Mouse (Mus musculus) G1E (cell line): Measurements from ENCODE around the gene Col4a2.

Experiments used
- CTCF ChIP-seq: IDR thresholded peaks from 2 replicates; pipeline ENCODE4 v1.5.1; 2012; ENCODE audit warnings: low read depth, low read length, inconsistent platforms, mixed read lengths
- GATA1 ChIP-seq: IDR thresholded peaks from 2 replicates; pipeline ENCODE4 v1.6.1; 2012; ENCODE audit warnings: borderline replicate concordance, low read length, inconsistent platforms, mixed read lengths

- TF ChIP-seq GATA1 (no peak), CTCF (no peak)
These were observed 152.0 kb downstream of the Col4a2 start for GRCm38 (mm10) chr8:11464707-11464964.
